Comparison of ENCODE assay signal across 12 mouse cellular contexts in the genomic region with DNA sequence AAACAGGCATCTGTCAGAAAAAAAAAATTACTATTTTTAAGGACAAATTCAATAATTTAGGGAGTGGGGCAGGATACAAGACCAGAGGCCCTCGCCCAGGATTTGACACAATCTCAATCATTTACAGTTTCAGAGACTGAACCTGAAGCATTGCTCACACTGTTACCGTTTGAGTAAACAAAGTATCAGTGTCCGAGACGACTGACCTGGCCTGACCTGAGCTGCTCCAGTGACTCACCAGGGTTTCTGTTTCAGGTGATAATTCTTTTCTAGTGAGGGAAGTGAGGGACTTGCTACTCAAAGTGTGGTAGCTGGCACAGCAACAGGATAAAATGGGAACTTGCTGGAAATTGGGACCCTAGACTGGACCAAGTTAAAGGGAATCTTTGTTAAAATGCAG.
"Had no signal": no experiment of that assay in that cellular context is flagged by ENCODE, and none has a peak within 500 bp of the region (broad histone marks: within the 10 kb centered on the region; RNA-seq: fewer than 3 reads in every experiment).

No protein-coding gene starts in this region.

- H3K27ac ChIP-seq: intestine, embryonic 15.5 days; layer of hippocampus, adult 2 months; limb, embryonic 13.5 days; liver, embryonic 13.5 days; midbrain, embryonic 12.5 days had no signal

- H3K27me3 ChIP-seq: intestine, embryonic 15.5 days; limb, embryonic 13.5 days; liver, embryonic 13.5 days; midbrain, embryonic 12.5 days had no signal

- H3K9ac ChIP-seq: intestine, embryonic 15.5 days; limb, embryonic 13.5 days; liver, embryonic 13.5 days; midbrain, embryonic 12.5 days had no signal

- H3K4me3 ChIP-seq: intestine, embryonic 15.5 days; layer of hippocampus, adult 2 months; limb, embryonic 13.5 days; liver, embryonic 13.5 days; midbrain, embryonic 12.5 days had no signal

- H3K36me3 ChIP-seq: intestine, embryonic 15.5 days; limb, embryonic 13.5 days; liver, embryonic 13.5 days; midbrain, embryonic 12.5 days had no signal

- H3K4me2 ChIP-seq: intestine, embryonic 15.5 days; limb, embryonic 13.5 days; liver, embryonic 13.5 days; midbrain, embryonic 12.5 days had no signal

- H3K9me3 ChIP-seq: intestine, embryonic 15.5 days; limb, embryonic 13.5 days; liver, embryonic 13.5 days; midbrain, embryonic 12.5 days had no signal

- DNase-seq: kidney, adult 2 months; left cerebral cortex, postnatal 4 days; liver, embryonic 13.5 days; lung, adult 18-20 months; right cerebral cortex, postnatal 14 days; thymus, adult 18-20 months; thymus, postnatal 14 days had no signal

- ATAC-seq: intestine, embryonic 15.5 days; midbrain, embryonic 16.5 days had no signal

- H3K4me1 ChIP-seq: intestine, embryonic 15.5 days; limb, embryonic 13.5 days; liver, embryonic 13.5 days; midbrain, embryonic 12.5 days had no signal
